Mouse (Mus musculus): ENCODE measurements around the gene Gm21409. TPM values are rescaled to one million over a fixed set of nuclear protein-coding genes. Genes with fewer than 3 reads are reported as not detected.
"Not testable (repeated sequence)": the region's sequence is repeated elsewhere in the genome, so short reads cannot be mapped to it uniquely, and the experiment has no call there.

Gm21409 gene
- not detected in 2 replicates for polyA plus RNA-seq (2012; rRNA removed)

DNA sequence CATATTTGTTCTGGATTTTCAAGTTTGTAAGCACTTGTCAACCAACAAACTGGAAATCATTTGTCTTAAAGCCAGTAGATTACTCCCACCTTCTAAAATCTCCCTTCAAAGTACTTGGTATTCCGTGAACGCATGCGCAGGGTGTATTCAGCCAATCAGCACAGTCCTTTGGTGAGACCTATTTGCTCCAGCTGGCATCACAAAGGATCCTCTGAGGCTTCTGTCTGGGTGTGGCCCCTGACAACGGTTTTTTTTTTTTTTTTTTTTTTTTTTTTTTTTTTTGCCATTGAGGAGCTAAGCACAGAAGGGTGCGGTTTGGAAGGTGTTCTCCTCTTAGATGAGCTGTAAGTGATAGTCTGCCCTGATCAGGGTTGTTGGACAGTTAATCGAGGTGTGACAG, at the start of gene Gm21409:
Gene Gm21409, plus strand, starts transcription at position 301 of the 400 bp plus-strand sequence.
- H3K27me3 ChIP-seq (ENCODE audit: control insufficient read depth, insufficient read depth, low read length); H3K27ac ChIP-seq (ENCODE audit: insufficient read depth, low read length); DNase-seq; H3K4me1 ChIP-seq (ENCODE audit: control insufficient read depth, insufficient read depth, low read length); H3K4me3 ChIP-seq (replicated peaks; ENCODE audit: insufficient read depth, low read depth, low read length): not testable (repeated sequence)
- no CpG with 5 or more reads among the region's 6 CpGs for WGBS

Other genes starting within 250 kb of the Gm21409 start
- gene Gm21394, start 181.8 kb upstream of the Gm21409 start, polyA plus RNA-seq (2012; rRNA removed) = not detected in 2 replicates